In the genomic region with DNA sequence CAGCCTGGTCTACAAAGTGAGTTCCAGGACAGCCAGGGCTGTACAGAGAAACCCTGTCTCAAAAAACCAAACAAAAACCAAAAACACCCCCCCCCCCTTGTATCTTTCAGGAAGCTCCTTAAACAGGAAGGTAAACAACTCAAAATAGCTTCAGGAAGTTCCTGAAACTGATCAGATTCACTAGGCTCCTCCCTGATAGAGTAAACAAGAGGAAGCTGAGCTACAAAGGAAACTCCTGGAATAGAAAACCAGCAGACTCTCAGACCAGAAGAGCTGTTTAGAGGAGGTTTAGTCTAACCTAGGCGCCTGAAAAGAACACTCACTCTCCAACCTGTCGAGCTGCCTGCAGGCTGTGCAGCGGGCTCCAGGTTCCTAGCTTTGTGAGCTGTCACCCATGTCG, we compare ENCODE assay signal across 26 mouse cellular contexts. TPM values are rescaled to one million over a fixed set of nuclear protein-coding genes. Genes with fewer than 3 reads are reported as not detected.
DNase-seq lines count a peak whose midpoint lies in the region; ATAC-seq and TF ChIP-seq lines count a peak whose summit lies in the region.
"Had no signal": no experiment of that assay in that cellular context is flagged by ENCODE, and none has a peak within 500 bp of the region (broad histone marks: within the 10 kb centered on the region; RNA-seq: fewer than 3 reads in every experiment).

No protein-coding gene starts in this region.

- no peaks in the 10 kb centered on the region for H3K9me3 ChIP-seq in forebrain, embryonic 11.5 days (ENCODE audit: control insufficient read depth, low read length)
- H3K9me3 ChIP-seq in forebrain, embryonic 10.5 days = no peaks in the 10 kb centered on the region
- H3K9me3 ChIP-seq in MEL (replicated peaks; ENCODE audit: insufficient read depth, low read length) = no peaks in the 10 kb centered on the region
- H3K9me3 ChIP-seq: embryonic facial prominence, embryonic 10.5 days; embryonic facial prominence, embryonic 12.5 days; forebrain, embryonic 13.5 days; forebrain, embryonic 15.5 days had no signal

- TF ChIP-seq EP300 in MEL (IDR thresholded peaks at IDR 0.05; ENCODE audit: low read depth in 1 of 2, low read length in 2 of 2) = no peak

- ATAC-seq in forebrain, embryonic 11.5 days (replicated peaks; ENCODE audit: low FRiP score) = no peak
- ATAC-seq in activated CD4-positive, CD25-positive, alpha-beta regulatory T cell, adult 4 months = no peak
- ATAC-seq: forebrain, embryonic 13.5 days; forebrain, embryonic 15.5 days; forebrain, postnatal 0 days had no signal

- no peak overlapping the region for H3K27ac ChIP-seq in forebrain, embryonic 11.5 days (ENCODE audit: low read depth, low read length)
- H3K27ac ChIP-seq in forebrain, embryonic 10.5 days = no peak overlapping the region
- no peak overlapping the region for H3K27ac ChIP-seq in MEL (ENCODE audit: control insufficient read depth, low read depth, low read length)
- H3K27ac ChIP-seq: embryonic facial prominence, embryonic 10.5 days; embryonic facial prominence, embryonic 12.5 days; forebrain, embryonic 13.5 days; forebrain, embryonic 15.5 days had no signal

- DNase-seq in forebrain, embryonic 11.5 days (ENCODE audit: low spot score) = peak; percentile 33
- no peak for DNase-seq in forebrain, embryonic 10.5 days (ENCODE audit: extremely low spot score, low spot score)
- DNase-seq in 416B (ENCODE audit: low read depth) = peak; percentile 71
- DNase-seq in MEL (ENCODE audit: low read depth, low spot score) = peak; percentile 63
- DNase-seq in ZHBTc4 (ENCODE audit: low read depth, low spot score) = peak; percentile 65
- DNase-seq in kidney, adult 18-20 months = no peak
- no peak for DNase-seq in urinary bladder, postnatal 4 days (ENCODE audit: low spot score in 2 of 2)
- DNase-seq: adrenal gland, adult 8-10 months; adrenal gland, postnatal 36 days; cerebellum, adult 11-12 months; cerebellum, adult 2 months; cerebellum, adult 9-10 months; cerebellum, postnatal 10 days; cerebellum, postnatal 25 days; forebrain, postnatal 0 days had no signal

- no peak overlapping the region for H3K9ac ChIP-seq in forebrain, embryonic 11.5 days (ENCODE audit: low read length)
- H3K9ac ChIP-seq in MEL (ENCODE audit: control insufficient read depth, low read depth, low read length, poor library complexity, severe bottlenecking) = no peak overlapping the region
- H3K9ac ChIP-seq: embryonic facial prominence, embryonic 12.5 days; forebrain, embryonic 13.5 days; forebrain, embryonic 15.5 days; forebrain, postnatal 0 days had no signal

- no peak overlapping the region for H3K4me2 ChIP-seq in forebrain, embryonic 11.5 days (ENCODE audit: low read depth, low read length, severe bottlenecking)
- H3K4me2 ChIP-seq: embryonic facial prominence, embryonic 12.5 days; forebrain, embryonic 13.5 days; forebrain, embryonic 15.5 days had no signal

- TF ChIP-seq POLR2A in MEL (IDR thresholded peaks at IDR 0.05; ENCODE audit: control insufficient read depth in 1 of 2, insufficient read depth in 1 of 2, low read depth in 1 of 2, low read length in 2 of 2, poor library complexity in 1 of 2) = no peak

- H3K4me1 ChIP-seq in forebrain, embryonic 11.5 days (replicated peaks; ENCODE audit: control insufficient read depth, insufficient read depth, low read length) = no peaks in the 10 kb centered on the region; the same call in 1 of the 2 replicates
- peaks cover 10% of the 10 kb centered on the region for H3K4me1 ChIP-seq in forebrain, embryonic 10.5 days
- peaks cover 0 to 6% of the 10 kb centered on the region in 2 experiments; a peak in 1 of 4 replicates for H3K4me1 ChIP-seq in MEL (ENCODE audit: control insufficient read depth in 1 of 2, insufficient read depth in 2 of 2, low read length in 2 of 2)

- TF ChIP-seq CTCF in MEL (IDR thresholded peaks at IDR 0.05 in 2 of 3, conservative IDR thresholded peaks at IDR 0.05 in 1 of 3; ENCODE audit: control insufficient read depth in 1 of 3, insufficient read depth in 1 of 3, low read depth in 2 of 3, low read length in 3 of 3, poor library complexity in 1 of 3, severe bottlenecking in 1 of 3) = no peak

- H3K4me3 ChIP-seq in forebrain, embryonic 11.5 days (ENCODE audit: low read depth, low read length) = no peak overlapping the region
- no peak overlapping the region for H3K4me3 ChIP-seq in forebrain, embryonic 10.5 days
- H3K4me3 ChIP-seq in MEL (ENCODE audit: control insufficient read depth in 1 of 2, insufficient read depth in 1 of 2, low read depth in 2 of 2, low read length in 2 of 2) = no peak overlapping the region
- H3K4me3 ChIP-seq: embryonic facial prominence, embryonic 10.5 days; embryonic facial prominence, embryonic 12.5 days; forebrain, embryonic 13.5 days; forebrain, embryonic 15.5 days had no signal

- 91% methylated on average over 4 of the region's 4 CpGs for WGBS in forebrain, embryonic 11.5 days
- WGBS in forebrain, embryonic 10.5 days = 88% methylated on average over 4 of the region's 4 CpGs

- no peaks in the 10 kb centered on the region for H3K27me3 ChIP-seq in forebrain, embryonic 11.5 days (ENCODE audit: control insufficient read depth, insufficient read depth, low read length)
- no peaks in the 10 kb centered on the region for H3K27me3 ChIP-seq in forebrain, embryonic 10.5 days (ENCODE audit: poor library complexity, severe bottlenecking)
- no peaks in the 10 kb centered on the region for H3K27me3 ChIP-seq in MEL (ENCODE audit: control insufficient read depth in 1 of 2, insufficient read depth in 2 of 2, low read length in 2 of 2)
- H3K27me3 ChIP-seq: embryonic facial prominence, embryonic 12.5 days; forebrain, embryonic 13.5 days; forebrain, embryonic 15.5 days had no signal

- H3K79me2 ChIP-seq in MEL (ENCODE audit: control insufficient read depth, insufficient read depth, low read length, poor library complexity) = peaks cover 1% of the 10 kb centered on the region; the same call in 1 of the 2 replicates

- TF ChIP-seq RAD21 in MEL (IDR thresholded peaks at IDR 0.05; ENCODE audit: low read depth, low read length) = no peak

- H3K36me3 ChIP-seq in forebrain, embryonic 11.5 days (ENCODE audit: control insufficient read depth, insufficient read depth, low read length) = no peaks in the 10 kb centered on the region
- peaks cover 14% of the 10 kb centered on the region for H3K36me3 ChIP-seq in forebrain, embryonic 10.5 days (replicated peaks)
- H3K36me3 ChIP-seq in MEL (ENCODE audit: control insufficient read depth in 1 of 2, insufficient read depth in 2 of 2, low read length in 2 of 2) = peaks cover 0 to 11% of the 10 kb centered on the region in 2 experiments; a peak in 2 of 4 replicates
- H3K36me3 ChIP-seq: forebrain, embryonic 15.5 days had no signal

TF ChIP-seq in MEL, 35 proteins besides CTCF, POLR2A, EP300 and RAD21:
- no peak for TF ChIP-seq KAT2A (conservative IDR thresholded peaks at IDR 0.05; ENCODE audit: low read depth, low read length)
- 0 out of 2 replicates have a peak, but pooled peaks have one; percentile 26 for TF ChIP-seq HCFC1 (IDR thresholded peaks at IDR 0.05; ENCODE audit: low read depth, low read length)
- 0 out of 2 replicates have a peak, but pooled peaks have one; percentile 19 for TF ChIP-seq ELF1 (IDR thresholded peaks at IDR 0.05; ENCODE audit: low read depth, low read length)
- 0 out of 2 replicates have a peak, but pooled peaks have one; percentile 26 for TF ChIP-seq E2F4 (IDR thresholded peaks at IDR 0.05; ENCODE audit: borderline replicate concordance, low read depth, low read length)
- no peak for TF ChIP-seq CHD1 (IDR thresholded peaks at IDR 0.05; ENCODE audit: low read depth, low read length)
- TF ChIP-seq ETS1 (IDR thresholded peaks at IDR 0.05; ENCODE audit: low read depth, low read length) = 0 out of 2 replicates have a peak, but pooled peaks have one; percentile 16
- 0 out of 2 replicates have a peak, but pooled peaks have one; percentile 12 for TF ChIP-seq RCOR1 (IDR thresholded peaks at IDR 0.05; ENCODE audit: low read depth, low read length)

RNA-seq across cellular contexts. Expression of gene Rdm1, which starts 12.8 kb away (rescaled TPM):
- polyA plus RNA-seq in forebrain, embryonic 11.5 days (2014; fragmentation: Nextera tagmentation; extraction: Ambion mirVana) = 45.6 and 50.7 TPM in 2 replicates
- polyA plus RNA-seq in forebrain, embryonic 10.5 days (2016; fragmentation: Nextera tagmentation; extraction: Ambion mirVana) = 30.7 and 33.9 TPM in 2 replicates
- total RNA-seq in MEL (2012; rRNA removed) = 6.5 and 6.7 TPM in 2 replicates
- polyA plus RNA-seq in MEL (2012; ENCODE audit: insufficient read depth in 1 of 2, insufficient read length in 2 of 2, low read depth in 1 of 2, low replicate concordance in 2 of 2, missing spikeins in 1 of 2) = 1 to 10 TPM in 1 of 2 experiments, not detected in 1; 6.8 TPM
- polyA plus RNA-seq in activated CD4-positive, CD25-positive, alpha-beta regulatory T cell, adult 4 months (2017; shearing (Covaris generic)) = 100 to 1,000 TPM in 1 of 2 experiments, 10 to 100 TPM in 1; 65.1 to 101 TPM

RNA-seq across cellular contexts. Expression of gene Arl4d, which starts 25.6 kb away (rescaled TPM):
- 8.0 and 10.6 TPM in 2 replicates for polyA plus RNA-seq in forebrain, embryonic 11.5 days (2014; fragmentation: Nextera tagmentation; extraction: Ambion mirVana)
- polyA plus RNA-seq in forebrain, embryonic 10.5 days (2016; fragmentation: Nextera tagmentation; extraction: Ambion mirVana) = 2.4 and 3.1 TPM in 2 replicates
- 0.23 and 0.33 TPM in 2 replicates for total RNA-seq in MEL (2012; rRNA removed)
- polyA plus RNA-seq in MEL (2012; ENCODE audit: insufficient read depth in 1 of 2, insufficient read length in 2 of 2, low read depth in 1 of 2, low replicate concordance in 2 of 2, missing spikeins in 1 of 2) = under 1 TPM in 1 of 2 experiments, not detected in 1; 0.17 TPM
- polyA plus RNA-seq in activated CD4-positive, CD25-positive, alpha-beta regulatory T cell, adult 4 months (2017; shearing (Covaris generic)) = under 1 TPM; 0.32 to 0.36 TPM

RNA-seq across cellular contexts. Expression of gene Gm11634, which starts 40.7 kb away (rescaled TPM):
- polyA plus RNA-seq in forebrain, embryonic 11.5 days (2014; fragmentation: Nextera tagmentation; extraction: Ambion mirVana) = 0.44 TPM in 1 of 2 replicates, not detected in the other
- polyA plus RNA-seq in forebrain, embryonic 10.5 days (2016; fragmentation: Nextera tagmentation; extraction: Ambion mirVana) = not detected in 2 replicates
- not detected in 2 replicates for total RNA-seq in MEL (2012; rRNA removed)
- polyA plus RNA-seq in MEL (2012; ENCODE audit: insufficient read depth in 1 of 2, insufficient read length in 2 of 2, low read depth in 1 of 2, low replicate concordance in 2 of 2, missing spikeins in 1 of 2) = not detected
- polyA plus RNA-seq in activated CD4-positive, CD25-positive, alpha-beta regulatory T cell, adult 4 months (2017; shearing (Covaris generic)) = not detected
- total RNA-seq: adrenal gland, adult 18-20 months; adrenal gland, adult 8-10 months; adrenal gland, postnatal 14 days; adrenal gland, postnatal 36 days; forebrain, postnatal 0 days; G1E had no signal
- polyA plus RNA-seq: C2C12; cerebellum, adult 2 months; cortical plate, adult 2 months; embryonic facial prominence, embryonic 10.5 days; embryonic facial prominence, embryonic 12.5 days; embryonic facial prominence, embryonic 14.5 days; forebrain, embryonic 13.5 days; forebrain, embryonic 15.5 days; forebrain, postnatal 0 days; G1E had no signal

RNA-seq across cellular contexts. Expression of gene Tmem106a, which starts 57.7 kb away (rescaled TPM):
- polyA plus RNA-seq in forebrain, embryonic 11.5 days (2014; fragmentation: Nextera tagmentation; extraction: Ambion mirVana) = 3.0 and 3.3 TPM in 2 replicates
- polyA plus RNA-seq in forebrain, embryonic 10.5 days (2016; fragmentation: Nextera tagmentation; extraction: Ambion mirVana) = 1.5 and 1.8 TPM in 2 replicates
- total RNA-seq in MEL (2012; rRNA removed) = 0.23 and 0.36 TPM in 2 replicates
- under 1 TPM in 1 of 2 experiments, not detected in 1; 0.81 TPM for polyA plus RNA-seq in MEL (2012; ENCODE audit: insufficient read depth in 1 of 2, insufficient read length in 2 of 2, low read depth in 1 of 2, low replicate concordance in 2 of 2, missing spikeins in 1 of 2)
- polyA plus RNA-seq in activated CD4-positive, CD25-positive, alpha-beta regulatory T cell, adult 4 months (2017; shearing (Covaris generic)) = 10 to 100 TPM; 13.4 to 13.6 TPM

Comparison
In these comparisons a context has a peak if more than half of its experiments do, and no peak if none do; other contexts are left out.
1. DNase-seq: peak in forebrain, embryonic 11.5 days (single experiment), 416B (single experiment), MEL (single experiment) and ZHBTc4 (single experiment); none in forebrain, embryonic 10.5 days (single experiment), kidney, adult 18-20 months (single experiment) and urinary bladder, postnatal 4 days (0 of 2).